Mouse (Mus musculus) C2C12 (cell line): ENCODE measurements at regions not wholly inside any gene's neighbourhood (a gene's known extent, or its start where the extent isn't known, plus 50 kb on each side); places are given as distances from the start of the nearest gene placed in this dataset.

Experiments
- H3K27me3 ChIP-seq: one replicate; pipeline ENCODE4 v1.6.1; 2011; ENCODE audit not compliant: control insufficient read depth, insufficient read depth, insufficient read length
- H3K36me3 ChIP-seq: one replicate; pipeline ENCODE4 v1.6.1; 2011; ENCODE audit not compliant: control insufficient read depth, insufficient read depth
- H3K4me3 ChIP-seq: one replicate; pipeline ENCODE4 v1.5.1; 2011; ENCODE audit warnings: mild to moderate bottlenecking, control low read depth; ENCODE audit not compliant: poor library complexity, insufficient read depth, severe bottlenecking
- H3K79me2 ChIP-seq: one replicate; pipeline ENCODE4 v1.6.1; 2011; ENCODE audit not compliant: control insufficient read depth, insufficient read depth
- H3K79me3 ChIP-seq: one replicate; pipeline ENCODE4 v1.6.1; 2011; ENCODE audit warnings: low read depth, control low read depth
- H3ac ChIP-seq: one replicate; pipeline ENCODE3; 2011; ENCODE audit warnings: low read depth; ENCODE audit not compliant: control insufficient read depth, insufficient read length
- CEBPB ChIP-seq: IDR thresholded peaks from one replicate; pipeline ENCODE4 v1.6.1; 2011; ENCODE audit warnings: low read depth, mild to moderate bottlenecking, control low read depth, moderate library complexity
- CTCF ChIP-seq: IDR thresholded peaks from one replicate; pipeline ENCODE4 v1.5.1; 2011; ENCODE audit not compliant: control insufficient read depth, insufficient read depth, insufficient read length
- FOSL1 ChIP-seq: IDR thresholded peaks from one replicate; pipeline ENCODE4 v1.8.0; 2011; ENCODE audit warnings: mild to moderate bottlenecking, low read length; ENCODE audit not compliant: poor library complexity, insufficient read depth, severe bottlenecking
- MAX ChIP-seq: IDR thresholded peaks from one replicate; pipeline ENCODE4 v1.6.1; 2011; ENCODE audit warnings: mild to moderate bottlenecking, control low read depth
- MYOD1 ChIP-seq: IDR thresholded peaks from one replicate; pipeline ENCODE4 v1.6.1; 2011; ENCODE audit warnings: low read depth; ENCODE audit not compliant: control insufficient read depth, insufficient read length
- MYOG ChIP-seq: IDR thresholded peaks from one replicate; pipeline ENCODE4 v1.6.1; 2011; ENCODE audit not compliant: control insufficient read depth, insufficient read length; ENCODE audit errors: extremely low read depth
- USF1 ChIP-seq: IDR thresholded peaks from one replicate; pipeline ENCODE4 v1.6.1; 2011; ENCODE audit warnings: low read depth, mild to moderate bottlenecking, control low read depth, moderate library complexity

- TF ChIP-seq MAX (no peak), CTCF (no peak)
- no peaks in the 10 kb centered on the region for H3K36me3 ChIP-seq
- H3K4me3 ChIP-seq = no peak overlapping the region
- no peaks in the 10 kb centered on the region for H3K79me2 ChIP-seq
- no peak overlapping the region for H3ac ChIP-seq
- no peaks in the 10 kb centered on the region for H3K27me3 ChIP-seq
- H3K79me3 ChIP-seq = no peaks in the 10 kb centered on the region
Measured at GRCm38 (mm10) chr13:71184500-71184899, 342.9 kb upstream of the Adamts16 start.

DNA sequence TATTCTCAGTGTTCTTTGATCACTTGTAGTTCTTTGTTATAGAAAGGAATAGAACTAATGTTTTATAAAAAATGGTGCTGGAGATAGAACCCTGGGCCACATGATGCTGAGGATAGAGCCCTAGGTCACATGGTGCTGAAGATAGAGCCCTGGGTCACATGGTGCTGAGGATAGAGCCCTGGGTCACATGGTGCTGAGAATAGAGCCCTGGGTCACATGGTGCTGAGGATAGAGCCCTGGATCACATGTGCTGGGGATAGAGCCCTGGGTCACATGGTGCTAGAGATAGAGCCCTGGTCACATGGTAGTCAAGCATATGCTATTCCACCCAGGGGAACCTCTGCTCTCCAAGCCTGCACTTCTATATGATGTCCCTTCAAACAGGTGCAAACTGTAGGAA lies 337.5 kb upstream of the Adamts16 start:
- TF ChIP-seq MAX (no peak), CTCF (no peak), MYOG (no peak), USF1 (no peak), CEBPB (no peak), MYOD1 (no peak), FOSL1 (no peak)
- Histone ChIP-seq H3K4me3 (no peak overlapping the region), H3K36me3 (no peaks in the 10 kb centered on the region), H3K79me3 (no peaks in the 10 kb centered on the region), H3K27me3 (no peaks in the 10 kb centered on the region), H3K79me2 (no peaks in the 10 kb centered on the region), H3ac (no peak overlapping the region)

- TF ChIP-seq MAX (no peak), CTCF (no peak), MYOD1 (no peak), MYOG (no peak), USF1 (no peak), CEBPB (no peak), FOSL1 (no peak)
- H3K27me3 ChIP-seq = no peaks in the 10 kb centered on the region
- H3K79me3 ChIP-seq = no peaks in the 10 kb centered on the region
- H3K4me3 ChIP-seq = no peak overlapping the region
- H3K36me3 ChIP-seq = no peaks in the 10 kb centered on the region
- no peak overlapping the region for H3ac ChIP-seq
- no peaks in the 10 kb centered on the region for H3K79me2 ChIP-seq
Measured at GRCm38 (mm10) chr13:71174335-71174734, 332.7 kb upstream of the Adamts16 start.

DNA sequence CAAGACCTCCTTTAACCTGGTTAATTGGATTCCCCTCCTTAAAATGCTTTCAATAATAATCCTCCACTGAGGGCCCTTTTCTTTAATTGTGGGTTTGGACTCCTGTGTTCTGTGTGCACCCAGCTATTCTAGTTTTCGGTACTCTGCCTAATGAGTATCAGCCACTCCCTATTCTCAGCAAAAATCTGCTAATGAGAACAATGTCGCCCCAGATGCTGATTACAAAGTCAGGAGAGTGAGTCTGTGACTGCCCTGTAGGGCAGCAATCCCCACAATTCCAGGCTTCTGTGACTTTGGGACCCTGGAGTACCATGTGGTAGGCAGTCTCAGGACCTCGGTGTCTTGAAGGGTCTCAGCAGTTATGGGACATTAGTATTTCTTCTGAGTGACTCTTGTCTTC lies 324.6 kb upstream of the Adamts16 start:
- no peaks in the 10 kb centered on the region for H3K79me2 ChIP-seq
- no peaks in the 10 kb centered on the region for H3K79me3 ChIP-seq
- no peaks in the 10 kb centered on the region for H3K36me3 ChIP-seq
- TF ChIP-seq CTCF = no peak
- TF ChIP-seq FOSL1 = no peak
- TF ChIP-seq USF1 = no peak
- no peak for TF ChIP-seq CEBPB
- no peak for TF ChIP-seq MAX
- TF ChIP-seq MYOD1 = no peak
- TF ChIP-seq MYOG = no peak
- H3K27me3 ChIP-seq = no peaks in the 10 kb centered on the region
- no peak overlapping the region for H3ac ChIP-seq
- H3K4me3 ChIP-seq = no peak overlapping the region

GRCm38 (mm10) chr13:71165096-71165920 lies 323.7 kb upstream of the Adamts16 start:
- no peak overlapping the region for H3ac ChIP-seq

More at GRCm38 (mm10) chr13:71165096-71165920, 323.7 kb upstream of the Adamts16 start:
- Histone ChIP-seq H3K4me3 (no peak overlapping the region), H3K79me3 (no peaks in the 10 kb centered on the region), H3K36me3 (no peaks in the 10 kb centered on the region), H3K79me2 (no peaks in the 10 kb centered on the region), H3K27me3 (no peaks in the 10 kb centered on the region)
- TF ChIP-seq CTCF (no peak), FOSL1 (no peak), MAX (no peak), USF1 (no peak), CEBPB (no peak), MYOD1 (no peak), MYOG (no peak)
